Mouse (Mus musculus) cerebellum, adult 9-11 months (tissue): Measurements from ENCODE around the gene Gm9639.
"Not testable (repeated sequence)": the region's sequence is repeated elsewhere in the genome, so short reads cannot be mapped to it uniquely, and the experiment has no call there.

Source experiments
- DNase-seq: peaks from one replicate; pipeline ENCODE4 v3.0.0; 2022

Gene Gm9639

GRCm38 (mm10) chr10:77794976-77795375 lies at the start of gene Gm9639:
Gene Gm9639, minus strand, starts transcription at chr10:77795076.
- no peak for DNase-seq

- no peak for DNase-seq
These were observed 44.1 kb upstream of the Gm9639 start for GRCm38 (mm10) chr10:77839006-77839405.

- no peak for DNase-seq
These were observed 40.8 kb upstream of the Gm9639 start, which contains the start of gene Krtap10-10 for GRCm38 (mm10) chr10:77835647-77836046. Gene Krtap10-10, plus strand, starts transcription at chr10:77835947.

GRCm38 (mm10) chr10:77826951-77827350 lies 32.1 kb upstream of the Gm9639 start, which contains the start of gene Krtap10-4:
Gene Krtap10-4, minus strand, starts transcription at chr10:77827095.
- DNase-seq: no peak

- no peak for DNase-seq
These were observed 24.3 kb upstream of the Gm9639 start for GRCm38 (mm10) chr10:77819203-77819602.

GRCm38 (mm10) chr10:77818523-77818922 lies 23.6 kb upstream of the Gm9639 start:
- DNase-seq: no peak

GRCm38 (mm10) chr10:77815514-77815913 lies 20.6 kb upstream of the Gm9639 start:
- no peak for DNase-seq

- DNase-seq: no peak
These were observed 19.5 kb upstream of the Gm9639 start, which contains the start of gene Gm2696 for GRCm38 (mm10) chr10:77814382-77814781. Gene Gm2696, plus strand, starts transcription at chr10:77814682.

GRCm38 (mm10) chr10:77811743-77812142 lies 16.9 kb upstream of the Gm9639 start, which contains the start of gene Gm9507:
Gene Gm9507, minus strand, starts transcription at chr10:77811843.
- DNase-seq: no peak

- DNase-seq: no peak
These were observed 9.2 kb upstream of the Gm9639 start for GRCm38 (mm10) chr10:77804095-77804494.

- DNase-seq: no peak
These were observed 4.1 kb upstream of the Gm9639 start, which contains the start of gene Gm19668 for GRCm38 (mm10) chr10:77798921-77799508. Gene Gm19668, minus strand, starts transcription at chr10:77799133.

GRCm38 (mm10) chr10:77798164-77798920 lies 3.5 kb upstream of the Gm9639 start:
- DNase-seq: peak; percentile 49

GRCm38 (mm10) chr10:77797677-77798076 lies 2.8 kb upstream of the Gm9639 start:
- DNase-seq: no peak

GRCm38 (mm10) chr10:77788621-77789020 lies 6.3 kb downstream of the Gm9639 start:
- DNase-seq: no peak

- DNase-seq: not testable (repeated sequence)
These were observed 7.0 kb downstream of the Gm9639 start, which contains the start of gene Gm7137 for GRCm38 (mm10) chr10:77787876-77788275. Gene Gm7137, minus strand, starts transcription at chr10:77788200.

- not testable (repeated sequence) for DNase-seq
These were observed 11.5 kb downstream of the Gm9639 start for GRCm38 (mm10) chr10:77783396-77783795.

GRCm38 (mm10) chr10:77782442-77782841 lies 12.4 kb downstream of the Gm9639 start, which contains the start of gene Gm3250:
Gene Gm3250, minus strand, starts transcription at chr10:77782542.
- DNase-seq: not testable (repeated sequence)

- not testable (repeated sequence) for DNase-seq
These were observed 18.0 kb downstream of the Gm9639 start, which contains the start of gene Gm7138 for GRCm38 (mm10) chr10:77776844-77777243. Gene Gm7138, minus strand, starts transcription at chr10:77776944.

GRCm38 (mm10) chr10:77772142-77772541 lies 22.7 kb downstream of the Gm9639 start:
- not testable (repeated sequence) for DNase-seq

- not testable (repeated sequence) for DNase-seq
These were observed 23.7 kb downstream of the Gm9639 start, which contains the start of gene Gm3238 for GRCm38 (mm10) chr10:77771225-77771624. Gene Gm3238, minus strand, starts transcription at chr10:77771325.

- no peak for DNase-seq
These were observed 25.1 kb downstream of the Gm9639 start for GRCm38 (mm10) chr10:77769727-77770126.

- not testable (repeated sequence) for DNase-seq
These were observed 35.3 kb downstream of the Gm9639 start, which contains the start of gene Gm3233 for GRCm38 (mm10) chr10:77759582-77759981. Gene Gm3233, minus strand, starts transcription at chr10:77759682.

- no peak for DNase-seq
These were observed 41.4 kb downstream of the Gm9639 start for GRCm38 (mm10) chr10:77753448-77753847.
